ENCODE assay signal across 31 mouse cellular contexts in genomic region chr7:145268890-145269289, GRCm38 (mm10). TPM values are rescaled to one million over a fixed set of nuclear protein-coding genes. Genes with fewer than 3 reads are reported as not detected.
"Had no signal": no experiment of that assay in that cellular context is flagged by ENCODE, and none has a peak within 500 bp of the region (broad histone marks: within the 10 kb centered on the region; RNA-seq: fewer than 3 reads in every experiment).

No protein-coding gene starts in this region.

- H3K27ac ChIP-seq: layer of hippocampus, adult 2 months; left cerebral cortex, adult 2 months; liver, embryonic 13.5 days had no signal

- H3K9me3 ChIP-seq: liver, embryonic 13.5 days had no signal

- DNase-seq: kidney, adult 18-20 months; kidney, postnatal 14 days; layer of hippocampus, adult 9-11 months; liver, embryonic 13.5 days; lung, adult 2 months; lung, postnatal 14 days; lung, postnatal 4 days; midbrain, embryonic 14.5 days; right cerebral cortex, adult 18-20 months; right cerebral cortex, postnatal 25 days; spleen, adult 18-20 months; thymus, adult 2 months; thymus, postnatal 25 days had no signal

- H3K4me3 ChIP-seq: layer of hippocampus, adult 2 months; left cerebral cortex, adult 2 months; liver, embryonic 13.5 days had no signal

- H3K4me2 ChIP-seq: liver, embryonic 13.5 days; midbrain, embryonic 11.5 days had no signal

- H3K9ac ChIP-seq: liver, embryonic 13.5 days had no signal

- H3K27me3 ChIP-seq: liver, embryonic 13.5 days had no signal

RNA-seq across cellular contexts. Expression of gene Mrgprf, which starts 31.7 kb away (rescaled TPM):
- total RNA-seq: liver, adult 2 months; megakaryocyte progenitor cell, adult 5-6 weeks; megakaryocyte-erythroid progenitor cell, adult 5-6 weeks had no signal
- polyA plus RNA-seq: neural tube, embryonic 11.5 days had no signal

RNA-seq across cellular contexts. Expression of gene Mrgprd, which starts 45.7 kb away (rescaled TPM):
- total RNA-seq: layer of hippocampus, adult 2 months; layer of hippocampus, postnatal 25 days; left cerebral cortex, adult 2 months; left cerebral cortex, postnatal 10 days; left cerebral cortex, postnatal 36 days; liver, adult 2 months; megakaryocyte progenitor cell, adult 5-6 weeks; megakaryocyte-erythroid progenitor cell, adult 5-6 weeks; midbrain, postnatal 0 days had no signal
- polyA plus RNA-seq: kidney, embryonic 14.5 days; large intestine, adult 2 months; limb, embryonic 11.5 days; limb, embryonic 14.5 days; liver, adult 2 months; liver, embryonic 13.5 days; liver, embryonic 16.5 days; lung, adult 2 months; lung, embryonic 16.5 days; midbrain, embryonic 11.5 days; midbrain, embryonic 14.5 days; midbrain, postnatal 0 days; neural tube, embryonic 11.5 days; neural tube, embryonic 14.5 days; thymus, adult 2 months had no signal
